Mouse (Mus musculus) pancreas, adult 10 weeks (tissue): ENCODE measurements around the gene Prm3. TPM values are rescaled to one million over a fixed set of nuclear protein-coding genes. Genes with fewer than 3 reads are reported as not detected.

ENCODE experiments used
- polyA plus RNA-seq: library from polyadenylated mRNA; stranded (reverse); fragments of 350-450 nt; fragmentation: Illumina TruSeq; extraction: RNeasy Lipid Tissue Mini Kit (QIAGEN cat#74804); gene quantifications from one replicate; pipeline ENCODE4 v1.2.3, GENCODE M21; 2015; ENCODE audit warnings: low read depth, low replicate concordance; ENCODE audit not compliant: insufficient read depth

The Prm3 gene
- not detected for polyA plus RNA-seq

DNA sequence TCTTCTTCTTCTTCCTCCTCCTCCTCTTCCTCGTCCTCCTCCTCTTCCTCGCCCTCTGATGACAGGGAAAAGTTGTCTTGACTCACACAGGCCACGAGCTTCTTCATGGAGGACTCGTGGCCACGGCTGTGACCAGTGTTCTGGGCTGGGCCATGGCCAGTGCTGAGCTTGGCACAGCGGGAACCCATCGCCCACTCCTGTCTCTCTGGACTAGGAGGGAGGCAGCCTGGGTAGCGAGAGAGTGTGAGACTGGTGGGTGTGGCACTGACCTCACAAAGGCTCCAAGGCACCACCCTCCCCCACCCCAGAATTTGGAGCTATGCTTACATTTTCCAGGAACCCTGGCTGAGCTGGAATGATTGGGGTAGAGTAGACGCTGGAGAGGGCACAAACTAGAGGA, at the start of gene Prm3:
Gene Prm3, minus strand, starts transcription at position 213 of the 400 bp plus-strand sequence.

DNA sequence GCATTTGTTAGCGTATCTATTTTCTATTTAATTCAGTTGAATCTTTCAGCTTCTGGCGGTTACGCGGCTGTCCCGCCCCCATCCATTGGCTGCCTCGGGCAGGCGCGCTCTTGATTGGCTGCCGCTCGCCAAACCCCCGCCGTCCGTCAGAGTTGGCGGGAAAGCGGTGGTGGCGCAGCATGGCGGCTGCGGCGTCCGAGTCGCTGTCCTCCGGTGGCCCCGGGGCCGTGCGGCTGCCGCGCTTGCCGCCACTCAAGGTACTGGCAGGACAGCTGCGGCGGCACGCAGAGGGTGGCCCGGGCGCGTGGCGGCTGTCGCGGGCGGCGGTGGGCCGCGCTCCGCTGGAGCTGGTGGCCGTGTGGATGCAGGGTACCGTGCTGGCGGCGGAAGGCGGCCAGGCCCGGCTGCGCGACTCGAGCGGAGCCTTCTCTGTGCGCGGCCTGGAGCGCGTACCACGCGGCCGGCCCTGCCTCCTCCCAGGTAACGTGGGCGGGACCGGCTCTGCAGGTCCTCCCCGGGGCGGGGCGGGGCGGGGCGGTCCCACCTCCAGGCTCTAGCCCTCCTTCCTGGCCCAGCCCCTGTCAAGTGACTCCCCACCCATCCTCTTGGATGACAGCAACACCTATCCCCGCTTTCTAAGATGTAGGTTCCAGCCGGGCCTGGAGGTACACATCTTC, 44.3 kb upstream of the Prm3 start, which contains the start of gene Rmi2:
Gene Rmi2, plus strand, starts transcription at position 149 of the 677 bp plus-strand sequence.

DNA sequence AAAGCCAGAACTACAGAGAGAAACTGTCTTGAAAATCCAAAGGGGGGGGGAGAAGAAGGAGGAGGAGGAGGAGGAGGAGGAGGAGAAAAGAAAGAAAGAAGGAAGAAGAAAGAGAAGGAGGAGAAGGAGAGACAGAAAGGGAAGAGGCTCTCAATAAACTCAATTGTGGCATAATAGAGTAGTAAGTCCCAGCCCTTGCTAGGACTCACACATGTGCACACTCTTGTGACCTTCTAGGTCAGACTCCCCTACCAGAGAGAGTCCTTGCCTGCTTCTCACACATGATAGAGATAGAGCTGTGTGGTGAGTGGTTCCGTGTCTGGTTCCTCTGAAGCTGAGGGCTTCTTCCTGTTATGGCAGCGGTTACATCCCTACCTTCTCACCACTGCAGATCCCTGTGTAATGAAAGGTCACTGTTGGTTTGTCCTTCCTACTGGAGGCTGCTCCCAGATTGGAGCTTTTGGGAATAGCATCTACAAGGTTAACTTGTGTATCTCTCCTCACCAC, 22.2 kb upstream of the Prm3 start, which contains the start of gene Gm11172:
Gene Gm11172, plus strand, starts transcription at position 51 of the 507 bp plus-strand sequence.

DNA sequence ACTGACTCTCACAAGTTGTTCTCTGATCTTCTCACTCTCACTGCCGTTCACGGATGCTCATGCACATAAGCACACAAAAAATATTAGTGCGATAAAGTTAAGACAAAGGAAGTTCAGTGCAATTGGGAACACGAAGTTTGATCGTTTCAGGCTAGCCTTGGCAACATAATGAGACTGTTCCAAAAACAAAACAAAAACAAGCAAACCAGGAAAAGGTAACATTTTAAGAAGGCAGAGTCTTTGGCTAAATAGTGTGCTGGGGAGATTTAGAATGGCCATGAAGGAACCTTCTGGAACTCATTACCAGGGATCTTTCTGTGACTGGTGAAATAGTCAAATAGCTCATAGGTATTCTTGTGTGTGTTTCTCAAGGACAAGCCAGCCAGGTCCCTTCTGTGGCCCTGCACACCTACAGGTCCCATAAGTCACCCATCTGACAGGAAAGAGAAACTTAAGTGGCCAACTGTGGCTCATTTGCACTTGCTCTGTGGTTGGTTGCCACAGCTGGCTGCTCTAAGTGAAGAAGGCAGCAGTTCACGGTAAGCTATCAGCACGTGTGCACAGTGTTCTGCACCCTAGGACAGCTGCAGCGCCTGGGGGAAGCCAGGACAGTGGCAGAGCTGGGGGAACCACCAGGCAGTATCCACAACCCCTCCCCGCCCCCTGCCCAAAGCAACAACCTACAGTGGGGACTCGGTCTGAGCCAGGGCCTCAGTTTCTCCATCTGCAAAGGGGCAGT, 15.2 kb upstream of the Prm3 start, which contains the start of gene Prm1:
Gene Prm1, minus strand, starts transcription at position 51 of the 739 bp plus-strand sequence.

DNA sequence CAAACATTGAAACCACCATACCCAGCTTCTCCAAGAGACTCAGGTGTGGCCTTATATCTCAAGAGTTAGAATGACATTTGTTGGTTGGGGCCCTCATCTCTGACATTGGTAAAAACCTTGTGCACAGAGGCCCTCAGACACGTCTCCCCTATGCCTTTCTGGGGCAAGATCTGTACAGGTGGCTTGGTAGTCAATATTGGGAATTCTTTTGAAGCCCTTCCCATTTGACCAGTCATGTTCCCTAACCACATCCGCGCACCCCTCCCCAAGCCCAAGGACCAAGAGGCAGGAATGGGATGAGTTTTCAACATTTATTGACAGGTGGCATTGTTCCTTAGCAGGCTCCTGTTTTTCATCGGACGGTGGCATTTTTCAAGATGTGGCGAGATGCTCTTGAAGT, 5.3 kb upstream of the Prm3 start, which contains the start of gene Prm2:
Gene Prm2, minus strand, starts transcription at position 101 of the 400 bp plus-strand sequence.

DNA sequence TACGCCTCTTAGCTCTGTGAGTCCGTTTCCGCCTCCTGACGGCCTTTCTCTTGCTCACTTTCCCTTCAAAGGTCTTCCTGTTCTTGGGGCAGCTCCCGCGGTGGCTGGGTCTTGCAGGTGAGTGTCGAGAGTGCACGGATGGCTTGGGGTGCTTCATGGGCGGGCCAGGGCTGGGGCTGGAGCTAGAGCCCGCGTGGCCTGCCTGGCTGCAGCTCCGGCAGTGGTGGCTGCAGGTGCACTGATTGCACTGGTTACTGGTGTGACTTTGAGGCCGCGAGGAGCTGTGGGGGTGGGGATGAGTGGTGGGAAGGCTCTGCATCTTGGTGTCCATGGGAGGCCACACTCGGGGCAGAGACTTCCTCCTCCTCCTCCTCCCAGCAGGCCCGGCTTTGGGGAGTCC, 2.4 kb downstream of the Prm3 start, which contains the start of gene Tnp2:
Gene Tnp2, minus strand, starts transcription at position 390 of the 400 bp plus-strand sequence.

DNA sequence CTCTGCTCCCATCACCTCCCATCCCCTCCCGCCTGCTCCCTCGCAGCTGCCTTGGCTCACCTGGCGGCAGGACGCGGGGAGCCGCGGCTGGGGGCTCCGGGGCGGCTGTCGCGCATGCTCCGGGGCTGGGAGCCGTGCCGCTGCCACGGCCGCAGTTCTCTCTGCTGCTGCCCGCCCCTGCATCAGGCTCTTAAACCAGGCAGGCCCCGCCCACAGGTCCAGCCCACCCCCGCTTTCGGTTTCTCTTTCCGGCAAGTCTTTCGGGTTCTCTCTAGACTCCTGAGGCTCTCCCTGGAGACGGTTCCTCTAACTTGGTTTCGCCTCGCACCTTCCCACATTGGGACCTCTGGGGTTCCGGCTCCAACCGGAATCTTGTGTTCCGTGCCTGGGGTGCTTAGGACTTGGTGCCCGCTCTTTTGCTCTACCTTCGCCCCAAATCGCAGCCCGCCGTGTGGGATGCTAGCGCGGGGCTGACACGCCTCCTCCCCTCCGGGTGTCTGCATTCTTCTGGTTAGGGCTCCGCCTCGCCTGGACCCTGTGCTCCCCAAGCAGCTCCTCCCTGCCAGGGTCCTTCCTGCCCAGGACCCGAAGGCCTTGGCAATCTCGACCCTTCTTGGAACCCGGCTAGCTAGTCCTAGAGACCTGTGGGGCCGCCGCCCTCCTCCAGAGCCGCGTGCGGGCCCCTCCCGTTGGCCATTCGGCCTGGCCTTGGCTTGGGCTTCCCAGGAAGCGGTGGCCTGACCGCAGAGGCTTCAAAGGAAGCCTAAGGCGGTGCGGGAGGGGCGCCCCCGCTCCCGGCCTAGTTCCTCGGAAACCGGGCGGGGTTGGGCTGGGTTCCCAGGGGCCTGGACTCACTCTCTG, 5.1 kb downstream of the Prm3 start, which contains the start of gene Socs1:
Gene Socs1, minus strand, starts transcription at position 166 of the 861 bp plus-strand sequence.

Other genes with a start within 250 kb of the Prm3 start
- gene Dexi, start 247.9 kb downstream of the Prm3 start, polyA plus RNA-seq = 24.7 TPM
- gene Clec16a, start 245.6 kb downstream of the Prm3 start, polyA plus RNA-seq = 3.0 TPM
- 0.83 TPM for gene Socs1, start 5.4 kb downstream of the Prm3 start, polyA plus RNA-seq
- gene Tnp2, start 2.3 kb downstream of the Prm3 start, polyA plus RNA-seq = not detected
- not detected for gene Prm2, start 5.2 kb upstream of the Prm3 start, polyA plus RNA-seq
- not detected for gene Prm1, start 14.9 kb upstream of the Prm3 start, polyA plus RNA-seq
- not detected for gene Gm11172, start 22.0 kb upstream of the Prm3 start, polyA plus RNA-seq
- not detected for gene Rmi2, start 44.1 kb upstream of the Prm3 start, polyA plus RNA-seq